Mouse (Mus musculus): ENCODE measurements around the gene Mapk1. TPM values are rescaled to one million over a fixed set of nuclear protein-coding genes. Genes with fewer than 3 reads are reported as not detected.
A peak's percentile ranks its signal among the peaks of the same experiment; 100 is the strongest.

The Mapk1 gene
- polyA plus RNA-seq, 1 experiment: 58.2 TPM

GRCm38 (mm10) chr16:17069511-17070443 is 86.6 kb downstream of the Mapk1 start, which contains the start of gene Ypel1:
TSS of gene Ypel1 (plus strand) at chr16:17069696.
- H3K27me3 ChIP-seq (replicated peaks; ENCODE audit: control insufficient read depth, insufficient read depth, low read length): no peaks in the 10 kb centered on the region
- H3K27ac ChIP-seq (ENCODE audit: insufficient read depth, low read depth, low read length): no peak within 1 kb of the TSS
- peak; percentile 90 for DNase-seq
- H3K36me3 ChIP-seq (ENCODE audit: control insufficient read depth, insufficient read depth, low read length): no peaks in the 10 kb centered on the region
- no peak for TF ChIP-seq POLR2A (IDR thresholded peaks at IDR 0.05; ENCODE audit: low read depth, low read length)
- TF ChIP-seq CTCF (conservative IDR thresholded peaks at IDR 0.05; ENCODE audit: insufficient read depth, insufficient read length, low read depth, low read length): no peak
- WGBS: under 1% methylated on average over 76 of the region's 76 CpGs
- peak within 1 kb of the TSS; percentile 82 for H3K4me3 ChIP-seq (ENCODE audit: insufficient read depth, low read depth, low read length)
- no peaks in the 10 kb centered on the region for H3K4me1 ChIP-seq (ENCODE audit: control insufficient read depth, insufficient read depth, low read length)

DNA sequence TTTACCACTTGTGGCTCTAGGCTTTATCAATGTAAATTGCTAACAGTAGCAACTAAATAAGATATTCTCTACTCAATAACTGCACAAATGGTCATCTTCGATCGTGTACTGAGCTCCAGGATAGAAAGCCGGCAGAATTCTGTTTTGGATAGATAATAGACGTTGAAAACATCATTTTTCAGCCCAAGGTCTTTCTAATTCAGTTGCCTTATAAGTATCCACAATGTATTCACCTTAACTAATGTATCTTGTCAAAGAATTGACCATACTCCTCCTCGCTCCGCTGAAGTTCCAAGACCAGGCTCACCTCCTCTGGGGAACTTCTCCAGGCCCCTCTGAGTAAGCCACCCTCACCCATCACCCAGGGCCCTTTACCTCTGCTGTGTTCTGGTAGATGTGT is 87.5 kb downstream of the Mapk1 start:
- Histone ChIP-seq H3K36me3 (ENCODE audit: control insufficient read depth, insufficient read depth, low read length) (no peaks in the 10 kb centered on the region), H3K4me3 (ENCODE audit: insufficient read depth, low read depth, low read length) (no peak overlapping the region), H3K27ac (ENCODE audit: insufficient read depth, low read depth, low read length) (no peak overlapping the region), H3K4me1 (ENCODE audit: control insufficient read depth, insufficient read depth, low read length) (no peaks in the 10 kb centered on the region), H3K27me3 (replicated peaks; ENCODE audit: control insufficient read depth, insufficient read depth, low read length) (no peaks in the 10 kb centered on the region)
- 48% methylated on average over 6 of the region's 6 CpGs for WGBS
- TF ChIP-seq CTCF (conservative IDR thresholded peaks at IDR 0.05; ENCODE audit: insufficient read depth, insufficient read length, low read depth, low read length): no peak
- DNase-seq: no peak

GRCm38 (mm10) chr16:17073000-17073399 is 89.8 kb downstream of the Mapk1 start:
- H3K36me3 ChIP-seq (ENCODE audit: control insufficient read depth, insufficient read depth, low read length): no peaks in the 10 kb centered on the region
- no peaks in the 10 kb centered on the region for H3K4me1 ChIP-seq (ENCODE audit: control insufficient read depth, insufficient read depth, low read length)
- no peak for DNase-seq
- H3K27me3 ChIP-seq (replicated peaks; ENCODE audit: control insufficient read depth, insufficient read depth, low read length): no peaks in the 10 kb centered on the region
- no peak overlapping the region for H3K4me3 ChIP-seq (ENCODE audit: insufficient read depth, low read depth, low read length)
- H3K27ac ChIP-seq (ENCODE audit: insufficient read depth, low read depth, low read length): no peak overlapping the region
- TF ChIP-seq POLR2A (IDR thresholded peaks at IDR 0.05; ENCODE audit: low read depth, low read length) (no peak), CTCF (conservative IDR thresholded peaks at IDR 0.05; ENCODE audit: insufficient read depth, insufficient read length, low read depth, low read length) (no peak)
- 88% methylated on average over 7 of the region's 7 CpGs for WGBS

DNA sequence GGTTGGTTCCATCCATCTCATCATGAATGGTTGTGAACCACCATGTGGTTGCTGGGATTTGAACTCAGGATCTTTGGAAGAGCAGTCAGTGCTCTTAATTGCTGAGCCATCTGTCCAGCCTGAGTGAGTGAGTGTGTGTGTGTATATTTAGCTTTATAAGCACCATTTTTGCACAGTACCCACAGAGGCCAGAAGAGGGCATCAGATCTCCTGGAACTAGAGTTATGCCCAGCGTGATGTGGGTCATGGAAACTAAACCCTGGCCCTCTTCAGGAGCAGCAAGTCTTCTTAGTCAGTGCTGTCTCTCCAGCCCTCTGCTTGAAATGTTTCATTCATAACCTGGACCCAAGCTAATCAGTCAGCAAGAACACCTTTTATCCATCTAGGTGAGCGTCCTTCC is 93.1 kb downstream of the Mapk1 start:
- Histone ChIP-seq H3K27me3 (replicated peaks; ENCODE audit: control insufficient read depth, insufficient read depth, low read length) (no peaks in the 10 kb centered on the region), H3K4me1 (ENCODE audit: control insufficient read depth, insufficient read depth, low read length) (no peaks in the 10 kb centered on the region), H3K27ac (ENCODE audit: insufficient read depth, low read depth, low read length) (no peak overlapping the region), H3K4me3 (ENCODE audit: insufficient read depth, low read depth, low read length) (no peak overlapping the region), H3K36me3 (ENCODE audit: control insufficient read depth, insufficient read depth, low read length) (no peaks in the 10 kb centered on the region)
- WGBS: 95% methylated on average over 2 of the region's 2 CpGs
- no peak for TF ChIP-seq POLR2A (IDR thresholded peaks at IDR 0.05; ENCODE audit: low read depth, low read length)
- no peak for TF ChIP-seq CTCF (conservative IDR thresholded peaks at IDR 0.05; ENCODE audit: insufficient read depth, insufficient read length, low read depth, low read length)
- no peak for DNase-seq

GRCm38 (mm10) chr16:17076869-17077268 is 93.7 kb downstream of the Mapk1 start:
- no peak for DNase-seq
- no peak overlapping the region for H3K4me3 ChIP-seq (ENCODE audit: insufficient read depth, low read depth, low read length)
- no peaks in the 10 kb centered on the region for H3K36me3 ChIP-seq (ENCODE audit: control insufficient read depth, insufficient read depth, low read length)
- no peaks in the 10 kb centered on the region for H3K27me3 ChIP-seq (replicated peaks; ENCODE audit: control insufficient read depth, insufficient read depth, low read length)
- TF ChIP-seq POLR2A (IDR thresholded peaks at IDR 0.05; ENCODE audit: low read depth, low read length): no peak
- no peak overlapping the region for H3K27ac ChIP-seq (ENCODE audit: insufficient read depth, low read depth, low read length)
- H3K4me1 ChIP-seq (ENCODE audit: control insufficient read depth, insufficient read depth, low read length): no peaks in the 10 kb centered on the region

- Histone ChIP-seq H3K4me1 (ENCODE audit: control insufficient read depth, insufficient read depth, low read length) (0 out of 2 replicates have a peak, but pooled peaks cover 4% of the 10 kb centered on the region), H3K27me3 (replicated peaks; ENCODE audit: control insufficient read depth, insufficient read depth, low read length) (no peaks in the 10 kb centered on the region), H3K36me3 (ENCODE audit: control insufficient read depth, insufficient read depth, low read length) (no peaks in the 10 kb centered on the region), H3K27ac (ENCODE audit: insufficient read depth, low read depth, low read length) (no peak overlapping the region), H3K4me3 (ENCODE audit: insufficient read depth, low read depth, low read length) (no peak overlapping the region)
- DNase-seq: no peak
- 93% methylated on average over 7 of the region's 7 CpGs for WGBS
- no peak for TF ChIP-seq POLR2A (IDR thresholded peaks at IDR 0.05; ENCODE audit: low read depth, low read length)
- TF ChIP-seq CTCF (conservative IDR thresholded peaks at IDR 0.05; ENCODE audit: insufficient read depth, insufficient read length, low read depth, low read length): no peak
These were observed 94.9 kb downstream of the Mapk1 start for GRCm38 (mm10) chr16:17078101-17078500.

DNA sequence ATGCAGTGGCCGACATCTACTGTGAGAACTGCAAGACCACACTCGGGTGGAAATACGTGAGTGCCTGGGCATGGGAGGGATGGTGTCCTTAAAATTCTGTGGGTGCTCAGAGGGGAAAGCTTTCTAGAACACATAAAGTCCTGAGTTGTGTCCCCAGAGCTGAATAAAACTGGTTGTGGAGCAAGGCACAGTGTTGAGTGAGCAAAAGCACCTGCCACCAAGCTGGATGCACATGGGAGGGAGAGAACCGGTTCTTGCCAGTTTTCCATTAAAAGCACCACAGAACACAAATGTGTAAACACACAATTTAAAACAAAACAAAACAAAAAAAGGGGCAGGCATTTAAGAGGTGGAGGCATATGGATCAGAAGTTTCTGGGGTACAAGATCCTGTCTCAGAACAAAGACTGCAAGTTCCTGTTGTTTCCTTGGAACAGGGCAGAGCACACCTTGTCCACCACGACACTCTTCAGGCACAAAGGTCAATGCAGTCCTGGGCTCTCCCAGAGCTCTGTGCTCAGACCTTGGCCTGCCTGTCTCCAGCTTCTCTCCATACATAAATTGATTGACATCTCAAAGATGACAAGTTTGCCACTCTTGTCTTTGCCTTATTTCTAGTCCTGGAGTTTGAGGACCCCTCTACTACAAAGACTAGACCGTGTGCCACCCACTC is 99.1 kb downstream of the Mapk1 start:
- 70% methylated on average over 6 of the region's 6 CpGs for WGBS
- TF ChIP-seq CTCF (conservative IDR thresholded peaks at IDR 0.05; ENCODE audit: insufficient read depth, insufficient read length, low read depth, low read length): no peak
- Histone ChIP-seq H3K4me3 (ENCODE audit: insufficient read depth, low read depth, low read length) (no peak overlapping the region), H3K4me1 (ENCODE audit: control insufficient read depth, insufficient read depth, low read length) (0 out of 2 replicates have a peak, but pooled peaks cover 4% of the 10 kb centered on the region), H3K36me3 (ENCODE audit: control insufficient read depth, insufficient read depth, low read length) (no peaks in the 10 kb centered on the region; the same call in 1 of the 2 replicates), H3K27ac (ENCODE audit: insufficient read depth, low read depth, low read length) (no peak overlapping the region), H3K27me3 (replicated peaks; ENCODE audit: control insufficient read depth, insufficient read depth, low read length) (no peaks in the 10 kb centered on the region)
- peak; percentile 18 for DNase-seq
